Comparison of ENCODE assay signal across 9 mouse cellular contexts in the genomic region with DNA sequence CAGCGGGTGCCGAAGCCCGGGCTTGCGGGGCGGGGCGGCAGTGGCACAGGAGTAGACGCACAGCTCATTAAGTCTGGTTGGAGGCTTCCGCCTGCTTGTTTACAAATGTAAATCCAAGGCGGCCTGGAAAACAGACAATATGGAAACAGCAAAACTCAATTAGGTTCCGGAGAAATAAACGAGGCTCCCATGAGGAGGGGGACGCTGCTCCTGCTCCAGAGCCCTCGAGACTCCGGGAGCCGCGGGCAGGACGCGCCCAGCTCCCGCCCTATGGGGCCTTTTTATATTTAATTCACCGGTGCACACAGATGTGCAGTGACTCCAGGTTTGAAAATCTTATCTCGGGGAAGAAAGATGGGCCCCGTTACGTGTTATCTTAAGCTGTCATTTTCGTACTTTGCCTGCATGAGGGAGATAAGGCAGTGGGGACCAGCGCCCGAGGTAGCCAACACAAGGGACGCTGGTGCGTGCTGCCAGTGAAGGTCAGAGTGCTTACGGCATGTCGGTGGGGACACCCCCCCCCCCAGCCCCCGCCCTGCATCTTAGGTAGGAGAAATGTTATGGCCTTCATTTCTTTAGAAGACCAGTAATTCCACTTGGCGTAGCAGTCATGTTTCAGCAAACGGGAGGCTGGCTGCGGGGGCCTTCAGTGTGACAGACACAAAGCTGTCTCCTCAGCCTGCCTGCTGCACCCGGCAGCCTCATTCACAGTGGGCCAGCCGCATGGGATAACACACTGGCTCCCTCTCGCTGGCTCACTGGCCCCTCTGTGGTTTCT.
DNase-seq lines count a peak whose midpoint lies in the region; ATAC-seq lines count a peak whose summit lies in the region.
"Had no signal": no experiment of that assay in that cellular context is flagged by ENCODE, and none has a peak within 500 bp of the region (broad histone marks: within the 10 kb centered on the region; RNA-seq: fewer than 3 reads in every experiment).

No protein-coding gene starts in this region.

- 0 out of 2 replicates have a peak, but pooled peaks cover 11% of the 10 kb centered on the region for H3K9me3 ChIP-seq in liver, embryonic 12.5 days (replicated peaks)
- H3K9me3 ChIP-seq: stomach, embryonic 15.5 days had no signal

- no peaks in the 10 kb centered on the region for H3K36me3 ChIP-seq in liver, embryonic 12.5 days
- H3K36me3 ChIP-seq: stomach, embryonic 15.5 days had no signal

- no peak overlapping the region for H3K27ac ChIP-seq in liver, embryonic 12.5 days
- H3K27ac ChIP-seq: stomach, embryonic 15.5 days had no signal

- DNase-seq in embryo, embryonic 11 days: peak; percentile 13
- DNase-seq in embryo, embryonic 9.5 days (ENCODE audit: extremely low spot score): no peak
- DNase-seq in right cerebral cortex, adult 2 months (ENCODE audit: low spot score in 2 of 2): peak; percentile 34 to 35
- no peak for DNase-seq in right cerebral cortex, postnatal 36 days (ENCODE audit: low spot score in 2 of 2)
- peak; percentile 19 for DNase-seq in telencephalon, adult 2 months (ENCODE audit: low read depth, low spot score)
- no peak for DNase-seq in ovary, postnatal 14 days (ENCODE audit: low spot score)
- DNase-seq in lung, postnatal 4 days: no peak

- H3K4me3 ChIP-seq in liver, embryonic 12.5 days: no peak overlapping the region
- H3K4me3 ChIP-seq: stomach, embryonic 15.5 days had no signal

- 36% methylated on average over 37 of the region's 37 CpGs for WGBS in liver, embryonic 12.5 days (ENCODE audit: insufficient replicate concordance)

- peaks cover 15% of the 10 kb centered on the region; the same call in 1 of the 2 replicates for H3K4me1 ChIP-seq in liver, embryonic 12.5 days

- H3K27me3 ChIP-seq in liver, embryonic 12.5 days (replicated peaks): no peaks in the 10 kb centered on the region; the same call in 1 of the 2 replicates
- H3K27me3 ChIP-seq: stomach, embryonic 15.5 days had no signal

- peak overlapping the region; percentile 45 for H3K4me2 ChIP-seq in liver, embryonic 12.5 days
- H3K4me2 ChIP-seq: stomach, embryonic 15.5 days had no signal

- no peak overlapping the region; the same call in 1 of the 2 replicates for H3K9ac ChIP-seq in liver, embryonic 12.5 days
- H3K9ac ChIP-seq: stomach, embryonic 15.5 days had no signal

- ATAC-seq in liver, embryonic 12.5 days: peak; percentile 79

Comparison
In these comparisons a context has a peak if more than half of its experiments do, and no peak if none do; other contexts are left out.
1. DNase-seq: peak in embryo, embryonic 11 days (single experiment), right cerebral cortex, adult 2 months (2 of 2) and telencephalon, adult 2 months (single experiment); none in embryo, embryonic 9.5 days (single experiment), right cerebral cortex, postnatal 36 days (0 of 2), ovary, postnatal 14 days (single experiment) and lung, postnatal 4 days (0 of 2).